Mouse (Mus musculus) ES-E14 (cell line): Measurements from ENCODE around the gene Des. TPM values are rescaled to one million over a fixed set of nuclear protein-coding genes. Genes with fewer than 3 reads are reported as not detected.

ENCODE experiments used
- DNase-seq: peaks from one replicate; pipeline ENCODE4 v3.0.0-alpha.2; 2013; ENCODE audit warnings: low read depth, low spot score
- H3K27ac ChIP-seq: 2 replicates; pipeline ENCODE4 v1.5.1; 2012; ENCODE audit warnings: low read depth, mild to moderate bottlenecking, low read length, moderate library complexity, mixed read lengths; ENCODE audit not compliant: poor library complexity, insufficient read depth, severe bottlenecking
- H3K36me3 ChIP-seq: 2 replicates; pipeline ENCODE4 v1.6.1; 2012; ENCODE audit warnings: mild to moderate bottlenecking, low read length, moderate library complexity, mixed read lengths; ENCODE audit not compliant: control insufficient read depth, poor library complexity, insufficient read depth, severe bottlenecking
- H3K4me1 ChIP-seq, 2 experiments: fragments of 150-350 bp in 1 of 2; sonication (generic) in 1 of 2; 2 replicates each; pipeline ENCODE4 v1.6.1; 2012; ENCODE audit warnings: low read length in 2 of 2, mild to moderate bottlenecking in 1 of 2, mixed read lengths in 1 of 2; ENCODE audit not compliant: control insufficient read depth in 2 of 2, insufficient read depth in 2 of 2, poor library complexity in 1 of 2
- H3K4me3 ChIP-seq, 2 experiments: fragments of 150-350 bp in 1 of 2; sonication (generic) in 1 of 2; 2 replicates each; pipeline ENCODE4 v1.5.1; 2012; ENCODE audit warnings: low read length in 2 of 2, low read depth in 1 of 2, mild to moderate bottlenecking in 1 of 2, mixed read lengths in 1 of 2; ENCODE audit not compliant: insufficient read depth in 1 of 2, poor library complexity in 1 of 2, severe bottlenecking in 1 of 2
- H3K9ac ChIP-seq: 2 replicates; pipeline ENCODE4 v1.6.1; 2012; ENCODE audit warnings: low read depth, mild to moderate bottlenecking, low read length, mixed read lengths; ENCODE audit not compliant: poor library complexity, insufficient read depth, severe bottlenecking
- H3K9me3 ChIP-seq: fragments of 150-350 bp; sonication (generic); 2 replicates; pipeline ENCODE4 v1.6.1; 2012; ENCODE audit warnings: low read depth, mild to moderate bottlenecking, low read length; ENCODE audit not compliant: control insufficient read depth, insufficient read depth
- CHD2 ChIP-seq: IDR thresholded peaks from 2 replicates; pipeline ENCODE4 v1.6.1; 2014; ENCODE audit warnings: mild to moderate bottlenecking, low read depth, low read length, inconsistent platforms
- HCFC1 ChIP-seq: IDR thresholded peaks from 2 replicates; pipeline ENCODE4 v1.6.1; 2012; ENCODE audit warnings: low read length, inconsistent platforms, borderline replicate concordance; ENCODE audit not compliant: insufficient read depth
- MAFK ChIP-seq: IDR thresholded peaks from 2 replicates; pipeline ENCODE4 v1.6.1; 2014; ENCODE audit warnings: mild to moderate bottlenecking, low read depth, low read length, inconsistent platforms; ENCODE audit not compliant: insufficient read depth
- ZC3H11A ChIP-seq: IDR thresholded peaks from 2 replicates; pipeline ENCODE4 v1.6.1; 2012; ENCODE audit warnings: low read depth, mild to moderate bottlenecking, inconsistent platforms, low read length, borderline replicate concordance
- ZNF384 ChIP-seq: IDR thresholded peaks from 2 replicates; pipeline ENCODE4 v1.6.1; 2012; ENCODE audit warnings: low read depth, low read length, inconsistent platforms
- in situ Hi-C, 2 experiments: fragments of 600-800 bp; cut with MboI; formaldehyde crosslinking; loops; one replicate each; pipeline ENCODE4 v1.15.1; 2025; ENCODE audit warnings: low sequenced_read_pairs in 2 of 2, inconsistent platforms in 1 of 2; ENCODE audit not compliant: unreplicated experiment in 2 of 2
- total RNA-seq: library from RNA; depleted of rRNA; stranded (reverse); fragments of 300-350 nt; gene quantifications from 2 replicates; pipeline ENCODE4 v1.2.3, GENCODE M21; 2012

The Des gene
- total RNA-seq, 1 experiment = 19.4 TPM

- in situ Hi-C loops = no loop called here
- no peaks in the 10 kb centered on the region for H3K9me3 ChIP-seq
- no peaks in the 10 kb centered on the region for H3K36me3 ChIP-seq
- H3K27ac ChIP-seq = no peak overlapping the region
- H3K4me1 ChIP-seq = peaks cover 0 to 20% of the 10 kb centered on the region in 2 experiments; a peak in 2 of 4 replicates
- DNase-seq = no peak
- TF ChIP-seq HCFC1 = no peak
- TF ChIP-seq MAFK = no peak
- TF ChIP-seq ZNF384 = no peak
- TF ChIP-seq CHD2 = no peak
- TF ChIP-seq ZC3H11A = 0 out of 2 replicates have a peak, but pooled peaks have one; percentile 8
- H3K9ac ChIP-seq = no peak overlapping the region
- no peak overlapping the region for H3K4me3 ChIP-seq
Observed at GRCm38 (mm10) chr1:75371317-75372095, 11.4 kb downstream of the Des start.

GRCm38 (mm10) chr1:75372450-75372849 is 12.3 kb downstream of the Des start:
- no peak overlapping the region for H3K4me3 ChIP-seq
- H3K9ac ChIP-seq = no peak overlapping the region
- H3K36me3 ChIP-seq = no peaks in the 10 kb centered on the region
- no peak for DNase-seq
- H3K9me3 ChIP-seq = no peaks in the 10 kb centered on the region
- TF ChIP-seq CHD2 = no peak
- no peak for TF ChIP-seq ZC3H11A
- TF ChIP-seq HCFC1 = no peak
- TF ChIP-seq ZNF384 = no peak
- no peak for TF ChIP-seq MAFK
- H3K4me1 ChIP-seq = peaks cover 0 to 20% of the 10 kb centered on the region in 2 experiments; a peak in 2 of 4 replicates
- H3K27ac ChIP-seq = no peak overlapping the region
- in situ Hi-C loops = no loop called here

- no peak for DNase-seq
- Histone ChIP-seq H3K9me3 (no peaks in the 10 kb centered on the region), H3K36me3 (no peaks in the 10 kb centered on the region), H3K4me1 (peaks cover 0 to 20% of the 10 kb centered on the region in 2 experiments; a peak in 2 of 4 replicates), H3K9ac (no peak overlapping the region), H3K27ac (no peak overlapping the region), H3K4me3 (no peak overlapping the region)
- TF ChIP-seq ZC3H11A = no peak
- no peak for TF ChIP-seq ZNF384
- no peak for TF ChIP-seq HCFC1
- TF ChIP-seq MAFK = no peak
- TF ChIP-seq CHD2 = no peak
- in situ Hi-C loops = no loop called here
Observed at GRCm38 (mm10) chr1:75373276-75373675, 13.1 kb downstream of the Des start.

- Histone ChIP-seq H3K9me3 (no peaks in the 10 kb centered on the region), H3K27ac (no peak within 1 kb of the TSS), H3K9ac (peak within 1 kb of the TSS; percentile 21), H3K4me1 (peaks cover 0 to 11% of the 10 kb centered on the region in 2 experiments; a peak in 2 of 4 replicates), H3K4me3 (peak within 1 kb of the TSS; percentile 12 to 56; a peak in 3 of 4 replicates), H3K36me3 (no peaks in the 10 kb centered on the region)
- in situ Hi-C loops = no loop called here
- TF ChIP-seq ZNF384 = no peak
- DNase-seq = no peak
Observed at GRCm38 (mm10) chr1:75374950-75375936, 15.1 kb downstream of the Des start, which contains the start of gene Speg. TSS of gene Speg (plus strand) at chr1:75375297.
